Mouse (Mus musculus) CD8-positive naive resting alpha-beta T cell, adult 57 days (primary cell): ENCODE measurements around the gene Olfr890. TPM values are rescaled to one million over a fixed set of nuclear protein-coding genes. Genes with fewer than 3 reads are reported as not detected.

Experiments used
- total RNA-seq: library from RNA; stranded (reverse); gene quantifications from one replicate; pipeline ENCODE4 v1.2.4, GENCODE M21; 2023

Gene Olfr890
- total RNA-seq: not detected

DNA sequence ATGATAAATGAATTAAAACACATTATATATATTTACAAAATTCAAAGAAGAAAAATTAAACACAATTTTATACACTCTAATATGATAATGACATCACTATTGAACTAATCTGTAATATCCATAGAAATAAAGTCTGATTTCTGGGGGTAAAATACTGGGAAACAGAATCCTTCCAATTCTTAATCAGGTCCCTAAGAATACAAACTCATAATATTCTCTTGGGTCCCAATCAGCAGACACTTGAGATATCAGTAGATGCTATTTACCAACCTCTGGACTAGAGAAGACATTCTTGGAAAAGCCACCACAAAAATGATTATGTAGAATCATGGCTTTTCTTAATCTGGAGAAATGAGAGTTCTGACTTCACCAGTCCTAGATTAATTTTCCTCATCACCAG is at the start of gene Olfr890:
Gene Olfr890, plus strand, starts transcription at position 301 of the 400 bp plus-strand sequence.

DNA sequence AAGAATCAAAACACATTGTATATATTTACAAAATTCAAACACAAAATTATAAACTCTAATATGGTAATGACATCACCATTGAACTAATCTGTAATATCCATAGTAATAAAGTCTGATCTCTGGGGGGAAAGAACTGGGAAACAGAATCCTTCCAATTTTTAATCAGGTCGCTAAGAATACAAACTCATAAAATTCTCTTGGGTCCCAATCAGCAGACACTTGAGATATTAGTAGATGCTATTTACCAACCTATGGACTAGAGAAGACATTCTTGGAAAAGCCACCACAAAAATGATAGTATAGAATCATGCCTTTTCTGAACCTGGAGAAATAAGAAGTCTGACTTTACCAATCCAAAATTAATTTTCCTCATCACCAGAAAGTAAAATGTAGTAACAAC is 34.5 kb upstream of the Olfr890 start, which contains the start of gene Olfr888:
Gene Olfr888, plus strand, starts transcription at position 301 of the 400 bp plus-strand sequence.

DNA sequence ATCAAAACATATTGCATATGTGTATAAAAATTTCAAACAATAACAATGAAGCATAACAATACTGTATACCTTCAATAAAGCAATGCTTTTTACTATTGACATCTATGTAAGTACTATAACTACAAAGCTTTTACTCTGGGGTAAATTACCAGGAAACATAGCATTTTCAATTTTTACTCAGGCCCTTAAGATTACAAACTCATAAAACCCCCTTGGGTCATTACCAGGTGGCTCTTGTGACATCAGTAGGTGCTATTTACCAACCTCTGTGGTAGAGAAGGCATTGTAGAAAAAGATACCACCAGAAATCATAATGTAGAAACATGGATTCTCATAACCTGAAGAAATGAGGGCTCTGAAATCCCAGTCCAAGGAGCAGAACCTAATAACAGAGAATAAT is 27.4 kb upstream of the Olfr890 start, which contains the start of gene Olfr889:
Gene Olfr889, plus strand, starts transcription at position 301 of the 400 bp plus-strand sequence.

GRCm38 (mm10) chr9:38180721-38181120 is 38.4 kb downstream of the Olfr890 start, which contains the start of gene Olfr891:
TSS of gene Olfr891 (minus strand) at chr9:38180821.

Other genes starting within 250 kb of the Olfr890 start
- gene Olfr145, start 245.8 kb upstream of the Olfr890 start, total RNA-seq: not detected
- gene Olfr878, start 224.7 kb upstream of the Olfr890 start, total RNA-seq: not detected
- not detected for gene Olfr881, start 150.7 kb upstream of the Olfr890 start, total RNA-seq
- gene Olfr883, start 116.7 kb upstream of the Olfr890 start, total RNA-seq: not detected
- gene Olfr884, start 96.0 kb upstream of the Olfr890 start, total RNA-seq: not detected
- not detected for gene Olfr885, start 81.2 kb upstream of the Olfr890 start, total RNA-seq
- gene Olfr887, start 58.4 kb upstream of the Olfr890 start, total RNA-seq: not detected
- not detected for gene Olfr888, start 34.4 kb upstream of the Olfr890 start, total RNA-seq
- not detected for gene Olfr889, start 27.3 kb upstream of the Olfr890 start, total RNA-seq
- not detected for gene Olfr891, start 38.3 kb downstream of the Olfr890 start, total RNA-seq
- not detected for gene Olfr893, start 65.8 kb downstream of the Olfr890 start, total RNA-seq
- gene Olfr894, start 75.5 kb downstream of the Olfr890 start, total RNA-seq: not detected
- gene Olfr143, start 110.3 kb downstream of the Olfr890 start, total RNA-seq: not detected
- gene Olfr895, start 125.3 kb downstream of the Olfr890 start, total RNA-seq: not detected
- not detected for gene Olfr896-ps1, start 148.6 kb downstream of the Olfr890 start, total RNA-seq
- not detected for gene Olfr25, start 186.5 kb downstream of the Olfr890 start, total RNA-seq
- gene Olfr898, start 205.9 kb downstream of the Olfr890 start, total RNA-seq: not detected
- gene Olfr250, start 224.4 kb downstream of the Olfr890 start, total RNA-seq: not detected
- gene Olfr251, start 234.6 kb downstream of the Olfr890 start, total RNA-seq: not detected